Mouse (Mus musculus): ENCODE data around the gene Pi4k2a.

DNA sequence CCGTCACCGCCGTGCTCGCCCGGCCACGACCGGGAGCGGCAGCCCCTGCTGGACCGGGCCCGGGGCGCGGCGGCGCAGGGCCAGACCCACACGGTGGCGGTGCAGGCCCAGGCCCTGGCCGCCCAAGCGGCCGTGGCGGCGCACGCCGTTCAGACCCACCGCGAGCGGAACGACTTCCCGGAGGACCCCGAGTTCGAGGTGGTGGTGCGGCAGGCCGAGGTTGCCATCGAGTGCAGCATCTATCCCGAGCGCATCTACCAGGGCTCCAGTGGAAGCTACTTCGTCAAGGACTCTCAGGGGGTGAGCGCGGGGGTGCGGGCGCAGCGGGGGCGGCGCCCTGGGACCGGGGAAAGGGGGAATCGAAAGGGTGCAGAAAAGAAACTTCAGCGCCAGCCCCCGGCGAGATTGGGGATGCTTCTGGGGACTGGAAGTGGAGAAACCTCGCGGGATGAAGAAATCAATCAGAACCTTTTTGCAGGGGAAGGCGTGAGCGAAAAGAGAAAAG, 419 bp downstream of the Pi4k2a start:
- TF ChIP-seq CTCF (IDR thresholded peaks at IDR 0.05; ENCODE audit: control insufficient read depth, insufficient read depth, insufficient read length) (no peak), CEBPB (IDR thresholded peaks at IDR 0.05; ENCODE audit: low read depth) (no peak), MAX (IDR thresholded peaks at IDR 0.05) (no peak), MYOG (IDR thresholded peaks at IDR 0.05; ENCODE audit: control insufficient read depth, extremely low read depth, insufficient read length) (no peak), MYOD1 (IDR thresholded peaks at IDR 0.05; ENCODE audit: control insufficient read depth, insufficient read length, low read depth) (no peak), USF1 (IDR thresholded peaks at IDR 0.05; ENCODE audit: low read depth) (no peak)
